8 mouse cellular contexts compared by ENCODE assay signal in the genomic region with DNA sequence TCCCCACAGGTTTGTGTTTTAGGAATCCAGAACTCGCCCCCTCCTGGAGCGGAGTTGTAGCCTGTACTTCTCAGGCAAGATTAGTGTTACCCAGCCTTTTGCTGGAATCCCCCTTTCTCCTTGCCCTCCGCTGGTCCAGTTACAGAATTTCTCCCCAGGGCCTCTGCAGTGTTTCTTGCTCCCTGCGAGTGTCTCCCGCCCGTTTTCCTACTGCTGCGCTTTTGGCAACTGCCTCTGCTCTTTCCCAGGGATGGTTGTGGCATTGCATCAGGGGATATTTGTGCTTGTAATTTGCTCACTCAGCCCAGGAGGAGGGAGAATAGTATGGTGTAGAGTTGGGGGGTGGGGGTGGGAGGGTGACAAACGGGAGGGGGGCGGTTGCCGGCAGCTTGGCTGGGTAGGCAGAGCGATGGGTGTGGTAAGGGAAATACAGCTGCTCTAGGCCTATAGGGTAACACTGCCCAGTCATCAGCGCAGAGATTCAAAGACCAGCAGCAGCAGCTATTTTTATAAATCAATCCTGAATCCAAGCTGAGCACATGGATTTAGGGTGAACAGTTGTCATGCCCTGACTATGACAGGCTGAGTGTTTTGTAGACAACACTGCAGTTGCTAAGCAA. TPM values are rescaled to one million over a fixed set of nuclear protein-coding genes. Genes with fewer than 3 reads are reported as not detected.
DNase-seq lines count a peak whose midpoint lies in the region; ATAC-seq lines count a peak whose summit lies in the region.

No protein-coding gene starts in this region.

- H3K36me3 ChIP-seq in midbrain, embryonic 12.5 days = no peaks in the 10 kb centered on the region

- under 1% methylated on average over 12 of the region's 12 CpGs for WGBS in midbrain, embryonic 12.5 days

- DNase-seq in CD4-positive, CD25-positive, alpha-beta regulatory T cell, adult 2 months (ENCODE audit: low read depth, low spot score) = peak; percentile 38
- peak; percentile 53 to 61 for DNase-seq in cerebellum, postnatal 25 days
- peak; percentile 62 to 74 for DNase-seq in gastrocnemius, adult 8-10 months (ENCODE audit: low spot score in 2 of 2)
- DNase-seq in induced T-regulatory cell, adult 2 months (ENCODE audit: low read depth) = peak; percentile 52
- peak; percentile 50 to 57 for DNase-seq in left cerebral cortex, postnatal 36 days (ENCODE audit: low spot score in 2 of 2)
- DNase-seq in spleen, postnatal 10 days (ENCODE audit: low spot score in 2 of 2) = peak; percentile 10 to 23

- H3K9me3 ChIP-seq in midbrain, embryonic 12.5 days = no peaks in the 10 kb centered on the region

- H3K4me1 ChIP-seq in midbrain, embryonic 12.5 days = peaks cover 11% of the 10 kb centered on the region

- peak overlapping the region; percentile 97; the same call in 1 of the 2 replicates for H3K27ac ChIP-seq in midbrain, embryonic 12.5 days (replicated peaks)

- no peak for ATAC-seq in CD4-positive, CD25-positive, alpha-beta regulatory T cell, adult 4 months
- no peak for ATAC-seq in midbrain, embryonic 12.5 days (ENCODE audit: low FRiP score, low read depth)

- peak overlapping the region; percentile 89 for H3K4me3 ChIP-seq in midbrain, embryonic 12.5 days

- intact Hi-C loops in left cerebral cortex, postnatal 36 days (cut with DNase I) = loop anchor here (2.0 to 5.0 kb wide), 3 partner anchors 34 to 54 kb away; no protein-coding TSS in a partner anchor

- H3K4me2 ChIP-seq in midbrain, embryonic 12.5 days (replicated peaks) = peak overlapping the region; percentile 81

- no peaks in the 10 kb centered on the region for H3K27me3 ChIP-seq in midbrain, embryonic 12.5 days

- H3K9ac ChIP-seq in midbrain, embryonic 12.5 days (replicated peaks) = peak overlapping the region; percentile 92

RNA-seq across cellular contexts. Expression of a gene that starts 1.6 kb away (rescaled TPM):
- polyA plus RNA-seq in CD4-positive, CD25-positive, alpha-beta regulatory T cell, adult 4 months (2017; shearing (Covaris generic)) = 10 to 100 TPM; 36.8 to 41.0 TPM
- 100 to 1,000 TPM; 475 to 623 (median 599) TPM for total RNA-seq in gastrocnemius, adult 8-10 months (2022)
- total RNA-seq in left cerebral cortex, postnatal 36 days (2021) = 100 to 1,000 TPM; 353 to 398 TPM
- polyA plus RNA-seq in midbrain, embryonic 12.5 days (2016; fragmentation: Nextera tagmentation; extraction: Ambion mirVana) = 109 and 117 TPM in 2 replicates

RNA-seq across cellular contexts. Expression of a gene that starts 57.5 kb away (rescaled TPM):
- 1 to 10 TPM; 7.0 to 7.4 TPM for polyA plus RNA-seq in CD4-positive, CD25-positive, alpha-beta regulatory T cell, adult 4 months (2017; shearing (Covaris generic))
- 1 to 10 TPM; 4.1 to 5.7 (median 4.6) TPM for total RNA-seq in gastrocnemius, adult 8-10 months (2022)
- 1 to 10 TPM; 4.6 to 5.0 TPM for total RNA-seq in left cerebral cortex, postnatal 36 days (2021)
- polyA plus RNA-seq in midbrain, embryonic 12.5 days (2016; fragmentation: Nextera tagmentation; extraction: Ambion mirVana) = 41.6 and 41.7 TPM in 2 replicates

Comparison
In these comparisons a context has a peak if more than half of its experiments do, and no peak if none do; other contexts are left out.
1. DNase-seq: peak in every context shown above with its lines; median percentile 68 in gastrocnemius, adult 8-10 months; 57 in cerebellum, postnatal 25 days; 54 in left cerebral cortex, postnatal 36 days; 52 in induced T-regulatory cell, adult 2 months; 38 in CD4-positive, CD25-positive, alpha-beta regulatory T cell, adult 2 months; 16 in spleen, postnatal 10 days.